Mouse (Mus musculus): ENCODE results near the gene Nme7. TPM values are rescaled to one million over a fixed set of nuclear protein-coding genes. Genes with fewer than 3 reads are reported as not detected.

Nme7 gene
- polyA plus RNA-seq, 1 experiment from 2014 or later = 40.5 TPM

DNA sequence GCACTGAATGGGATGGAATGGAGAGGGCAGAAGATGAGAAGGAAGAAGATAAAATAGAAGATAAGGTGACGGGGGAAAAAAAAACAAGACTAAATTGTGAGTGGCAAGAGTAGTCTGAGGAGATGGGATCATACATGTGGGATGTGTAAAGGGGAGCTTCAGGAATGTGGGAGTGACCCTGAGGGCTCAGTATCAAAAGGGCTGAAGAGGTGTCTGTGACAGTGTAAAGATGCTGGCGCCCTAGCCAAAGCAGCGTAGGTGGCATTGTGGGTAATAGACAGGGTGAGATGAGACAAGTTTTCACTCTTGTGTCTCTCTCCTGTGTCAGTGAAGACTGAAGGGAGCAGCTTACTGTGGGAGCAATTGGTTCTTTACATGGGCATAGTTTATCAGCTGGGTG is 95.7 kb downstream of the Nme7 start:
- no peak overlapping the region for H3K4me3 ChIP-seq (ENCODE audit: low read depth, low read length)
- 0 out of 2 replicates have a peak, but pooled peaks cover 5% of the 10 kb centered on the region for H3K36me3 ChIP-seq (ENCODE audit: control insufficient read depth, insufficient read depth, low read length)
- H3K4me2 ChIP-seq (ENCODE audit: low read depth, low read length, severe bottlenecking) = no peak overlapping the region
- ATAC-seq (replicated peaks; ENCODE audit: low FRiP score) = no peak
- H3K4me1 ChIP-seq (replicated peaks; ENCODE audit: control insufficient read depth, insufficient read depth, low read length) = no peaks in the 10 kb centered on the region; the same call in 1 of the 2 replicates
- no peak overlapping the region for H3K9ac ChIP-seq (ENCODE audit: low read length)
- DNase-seq (ENCODE audit: low spot score) = no peak
- H3K27ac ChIP-seq (ENCODE audit: low read depth, low read length) = no peak overlapping the region
- 96% methylated on average over 3 of the region's 3 CpGs for WGBS
- no peaks in the 10 kb centered on the region; the same call in 1 of the 2 replicates for H3K9me3 ChIP-seq (ENCODE audit: control insufficient read depth, low read length)
- H3K27me3 ChIP-seq (ENCODE audit: control insufficient read depth, insufficient read depth, low read length) = no peaks in the 10 kb centered on the region

DNA sequence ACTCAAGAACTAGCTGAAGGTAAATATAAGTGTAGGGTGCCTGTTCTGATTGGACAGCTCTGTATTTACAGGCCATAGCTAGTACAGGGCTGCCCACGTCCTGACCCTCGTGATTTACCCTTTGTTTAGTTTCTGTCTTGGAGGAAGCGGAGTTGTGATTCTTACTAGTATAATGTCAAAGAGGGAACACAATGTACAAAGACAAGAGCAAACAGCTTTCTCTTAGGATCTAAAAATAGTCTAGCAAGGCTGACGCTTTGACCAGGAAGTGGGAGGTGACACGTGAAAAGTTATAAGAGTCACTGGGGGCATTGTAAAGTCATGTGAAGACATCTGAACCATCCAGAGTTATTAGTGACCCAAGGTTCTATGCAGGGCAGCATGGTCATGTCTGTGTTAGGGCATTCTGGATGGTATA is 101.5 kb downstream of the Nme7 start:
- H3K9ac ChIP-seq (ENCODE audit: low read length) = no peak overlapping the region
- H3K4me1 ChIP-seq (replicated peaks; ENCODE audit: control insufficient read depth, insufficient read depth, low read length) = no peaks in the 10 kb centered on the region; the same call in 1 of the 2 replicates
- no peaks in the 10 kb centered on the region for H3K27me3 ChIP-seq (ENCODE audit: control insufficient read depth, insufficient read depth, low read length)
- no peak overlapping the region for H3K4me3 ChIP-seq (ENCODE audit: low read depth, low read length)
- WGBS = 83% methylated on average over 5 of the region's 5 CpGs
- 0 out of 2 replicates have a peak, but pooled peaks cover 5% of the 10 kb centered on the region for H3K36me3 ChIP-seq (ENCODE audit: control insufficient read depth, insufficient read depth, low read length)
- ATAC-seq (replicated peaks; ENCODE audit: low FRiP score) = no peak
- DNase-seq (ENCODE audit: low spot score) = no peak
- no peaks in the 10 kb centered on the region; the same call in 1 of the 2 replicates for H3K9me3 ChIP-seq (ENCODE audit: control insufficient read depth, low read length)
- H3K27ac ChIP-seq (ENCODE audit: low read depth, low read length) = no peak overlapping the region
- no peak overlapping the region for H3K4me2 ChIP-seq (ENCODE audit: low read depth, low read length, severe bottlenecking)

DNA sequence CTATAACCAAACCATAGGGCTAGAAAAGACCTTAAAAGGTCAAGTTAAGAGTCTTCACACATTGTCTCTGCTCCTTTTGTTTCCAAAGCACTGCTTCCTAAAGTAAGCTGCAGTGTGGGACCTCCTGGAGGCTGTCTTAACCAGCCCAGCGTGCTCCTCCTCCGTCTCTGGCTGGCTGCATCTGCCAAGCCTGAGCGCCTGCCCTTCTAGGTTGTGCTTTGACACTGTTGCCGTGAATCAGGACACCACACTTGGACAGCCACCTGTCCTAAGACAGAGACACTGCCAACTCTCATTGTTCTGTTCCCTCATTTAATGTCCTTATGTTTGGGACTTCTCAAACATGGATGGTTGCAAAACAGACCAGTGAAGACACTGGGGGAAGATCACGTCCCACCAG is 102.6 kb downstream of the Nme7 start:
- Histone ChIP-seq H3K9me3 (ENCODE audit: control insufficient read depth, low read length) (no peaks in the 10 kb centered on the region; the same call in 1 of the 2 replicates), H3K27ac (ENCODE audit: low read depth, low read length) (no peak overlapping the region), H3K4me2 (ENCODE audit: low read depth, low read length, severe bottlenecking) (no peak overlapping the region), H3K4me3 (ENCODE audit: low read depth, low read length) (no peak overlapping the region), H3K36me3 (ENCODE audit: control insufficient read depth, insufficient read depth, low read length) (0 out of 2 replicates have a peak, but pooled peaks cover 5% of the 10 kb centered on the region), H3K9ac (ENCODE audit: low read length) (no peak overlapping the region), H3K27me3 (ENCODE audit: control insufficient read depth, insufficient read depth, low read length) (no peaks in the 10 kb centered on the region), H3K4me1 (replicated peaks; ENCODE audit: control insufficient read depth, insufficient read depth, low read length) (no peaks in the 10 kb centered on the region; the same call in 1 of the 2 replicates)
- WGBS = 54% methylated on average over 5 of the region's 5 CpGs
- ATAC-seq (replicated peaks; ENCODE audit: low FRiP score) = no peak
- no peak for DNase-seq (ENCODE audit: low spot score)

DNA sequence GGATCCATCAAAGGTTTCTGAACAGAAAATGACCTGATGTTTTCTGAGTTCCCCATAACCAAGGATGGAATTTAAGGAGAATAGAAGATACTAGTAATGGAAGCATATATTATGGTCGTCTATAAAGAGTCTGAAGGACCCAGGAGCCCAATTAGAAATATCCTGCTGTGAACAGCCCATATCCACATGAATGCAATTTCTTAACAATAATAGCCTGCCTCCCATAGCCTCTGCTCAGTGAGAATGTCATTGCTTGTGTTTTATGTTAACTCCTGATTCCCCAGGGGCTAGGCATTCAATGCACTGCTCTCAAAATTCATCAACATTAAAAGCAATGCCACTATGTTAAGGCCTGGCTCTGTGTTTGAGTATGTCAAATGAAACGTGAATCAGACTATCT is 104.7 kb downstream of the Nme7 start:
- WGBS = 19% methylated on average over 2 of the region's 2 CpGs
- no peak for DNase-seq (ENCODE audit: low spot score)

DNA sequence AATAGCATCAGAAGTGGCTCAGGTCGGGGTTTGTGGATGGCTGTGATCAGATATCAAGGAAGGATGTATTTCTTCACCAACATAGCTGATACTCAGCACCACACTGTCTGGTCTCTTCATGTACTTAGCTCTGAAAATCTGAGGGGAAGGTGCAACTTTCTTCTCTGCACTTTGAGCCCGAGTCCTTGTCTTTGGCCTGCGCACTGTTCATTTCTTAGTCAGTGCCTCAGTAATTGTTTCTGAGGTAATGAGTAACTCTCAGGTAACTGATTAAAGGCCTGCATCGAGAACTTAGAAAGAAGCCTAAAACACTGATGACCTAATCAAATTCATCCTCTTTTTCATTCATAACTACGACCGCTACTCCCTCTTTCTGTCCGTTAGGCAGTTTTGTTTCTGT is 107.4 kb downstream of the Nme7 start:
- DNase-seq (ENCODE audit: low spot score) (no peak), ATAC-seq (replicated peaks; ENCODE audit: low FRiP score) (no peak)
- Histone ChIP-seq H3K27ac (ENCODE audit: low read depth, low read length) (no peak overlapping the region), H3K27me3 (ENCODE audit: control insufficient read depth, insufficient read depth, low read length) (no peaks in the 10 kb centered on the region), H3K36me3 (ENCODE audit: control insufficient read depth, insufficient read depth, low read length) (no peaks in the 10 kb centered on the region), H3K4me1 (replicated peaks; ENCODE audit: control insufficient read depth, insufficient read depth, low read length) (no peaks in the 10 kb centered on the region; the same call in 1 of the 2 replicates), H3K4me3 (ENCODE audit: low read depth, low read length) (no peak overlapping the region), H3K9me3 (ENCODE audit: control insufficient read depth, low read length) (no peaks in the 10 kb centered on the region), H3K4me2 (ENCODE audit: low read depth, low read length, severe bottlenecking) (no peak overlapping the region), H3K9ac (ENCODE audit: low read length) (no peak overlapping the region)
- WGBS = 89% methylated on average over 7 of the region's 7 CpGs

More for the DNA sequence above, 104.7 kb downstream of the Nme7 start:
- no peak overlapping the region for H3K27ac ChIP-seq (ENCODE audit: low read depth, low read length)
- H3K4me1 ChIP-seq (replicated peaks; ENCODE audit: control insufficient read depth, insufficient read depth, low read length) = no peaks in the 10 kb centered on the region; the same call in 1 of the 2 replicates
- no peak overlapping the region for H3K9ac ChIP-seq (ENCODE audit: low read length)
- H3K4me3 ChIP-seq (ENCODE audit: low read depth, low read length) = no peak overlapping the region
- no peaks in the 10 kb centered on the region for H3K27me3 ChIP-seq (ENCODE audit: control insufficient read depth, insufficient read depth, low read length)
- no peaks in the 10 kb centered on the region for H3K36me3 ChIP-seq (ENCODE audit: control insufficient read depth, insufficient read depth, low read length)
- no peaks in the 10 kb centered on the region for H3K9me3 ChIP-seq (ENCODE audit: control insufficient read depth, low read length)
- no peak overlapping the region for H3K4me2 ChIP-seq (ENCODE audit: low read depth, low read length, severe bottlenecking)
- peak; percentile 44 for ATAC-seq (replicated peaks; ENCODE audit: low FRiP score)

DNA sequence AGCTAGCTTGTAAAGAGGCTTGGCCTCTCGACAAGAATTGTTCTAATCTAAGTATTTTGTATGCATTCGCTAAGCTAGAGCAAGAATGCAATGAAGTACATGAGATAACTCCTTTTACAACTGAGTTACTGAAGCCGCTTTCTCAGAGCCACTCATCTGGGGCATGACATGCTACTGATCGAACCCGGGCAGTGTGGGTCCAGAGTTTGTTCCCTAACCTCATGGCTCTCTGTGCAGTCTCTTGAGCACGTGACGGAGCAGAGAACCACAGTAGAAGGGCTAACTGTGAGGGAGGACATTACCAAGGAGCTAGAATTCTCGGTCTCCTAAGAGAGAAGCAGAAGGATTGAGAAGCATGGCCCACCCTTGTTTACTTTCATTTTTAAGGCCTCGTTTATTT is 109.0 kb downstream of the Nme7 start:
- ATAC-seq (replicated peaks; ENCODE audit: low FRiP score) = no peak
- no peak overlapping the region for H3K4me3 ChIP-seq (ENCODE audit: low read depth, low read length)
- WGBS = 97% methylated on average over 9 of the region's 9 CpGs

DNA sequence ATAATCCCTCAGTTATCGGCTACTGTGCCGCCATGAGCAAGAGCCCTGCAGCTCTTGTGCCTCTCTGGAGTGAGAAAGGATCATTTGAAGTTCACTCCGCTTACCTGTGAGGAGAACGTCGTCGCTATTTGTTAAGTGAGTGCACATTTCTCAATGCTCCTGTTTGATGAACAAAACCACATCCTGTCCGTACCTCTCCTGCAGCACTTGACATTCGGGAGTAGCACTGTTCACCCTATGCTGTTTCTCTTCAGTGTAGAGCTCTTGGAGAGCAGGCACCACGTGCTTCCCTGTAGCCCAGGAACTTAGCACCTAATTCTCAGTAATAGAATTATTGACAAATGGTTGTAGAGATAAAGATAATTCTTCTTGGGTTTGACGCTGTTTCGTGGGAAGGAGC is 109.7 kb downstream of the Nme7 start:
- Histone ChIP-seq H3K9me3 (ENCODE audit: control insufficient read depth, low read length) (no peaks in the 10 kb centered on the region), H3K36me3 (ENCODE audit: control insufficient read depth, insufficient read depth, low read length) (no peaks in the 10 kb centered on the region), H3K27me3 (ENCODE audit: control insufficient read depth, insufficient read depth, low read length) (no peaks in the 10 kb centered on the region), H3K9ac (ENCODE audit: low read length) (no peak overlapping the region), H3K4me2 (ENCODE audit: low read depth, low read length, severe bottlenecking) (no peak overlapping the region), H3K27ac (ENCODE audit: low read depth, low read length) (no peak overlapping the region), H3K4me1 (replicated peaks; ENCODE audit: control insufficient read depth, insufficient read depth, low read length) (no peaks in the 10 kb centered on the region; the same call in 1 of the 2 replicates), H3K4me3 (ENCODE audit: low read depth, low read length) (no peak overlapping the region)
- WGBS = 94% methylated on average over 11 of the region's 11 CpGs
- ATAC-seq (replicated peaks; ENCODE audit: low FRiP score) = no peak
- DNase-seq (ENCODE audit: low spot score) = no peak

More for the DNA sequence above, 109.0 kb downstream of the Nme7 start:
- Histone ChIP-seq H3K27ac (ENCODE audit: low read depth, low read length) (no peak overlapping the region), H3K4me1 (replicated peaks; ENCODE audit: control insufficient read depth, insufficient read depth, low read length) (no peaks in the 10 kb centered on the region; the same call in 1 of the 2 replicates), H3K36me3 (ENCODE audit: control insufficient read depth, insufficient read depth, low read length) (no peaks in the 10 kb centered on the region), H3K4me2 (ENCODE audit: low read depth, low read length, severe bottlenecking) (no peak overlapping the region), H3K9ac (ENCODE audit: low read length) (no peak overlapping the region), H3K9me3 (ENCODE audit: control insufficient read depth, low read length) (no peaks in the 10 kb centered on the region), H3K27me3 (ENCODE audit: control insufficient read depth, insufficient read depth, low read length) (no peaks in the 10 kb centered on the region)
- no peak for DNase-seq (ENCODE audit: low spot score)

DNA sequence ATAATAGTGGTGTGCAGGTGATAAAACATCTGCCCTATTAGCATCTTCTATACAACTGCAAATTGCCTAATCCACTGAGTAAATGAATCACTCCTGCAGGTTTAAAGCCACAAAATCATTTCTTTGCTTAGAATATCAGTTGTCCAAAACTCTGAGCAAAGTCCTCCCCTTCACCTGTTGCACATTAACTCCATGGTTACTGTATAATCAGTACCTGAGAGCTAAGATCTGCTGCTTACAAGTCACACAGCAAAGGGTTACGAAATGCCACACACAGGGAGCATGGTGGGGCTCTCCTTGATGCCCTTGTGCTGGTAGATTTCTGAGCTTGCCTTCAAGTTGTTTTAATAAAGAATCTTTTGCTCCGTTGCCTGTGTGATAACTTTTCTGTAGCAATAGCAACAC is 111.4 kb downstream of the Nme7 start:
- WGBS = 70% methylated on average over 2 of the region's 2 CpGs
- H3K9ac ChIP-seq (ENCODE audit: low read length) = no peak overlapping the region
- H3K4me1 ChIP-seq (replicated peaks; ENCODE audit: control insufficient read depth, insufficient read depth, low read length) = no peaks in the 10 kb centered on the region
- no peak overlapping the region for H3K4me2 ChIP-seq (ENCODE audit: low read depth, low read length, severe bottlenecking)
- no peak overlapping the region for H3K4me3 ChIP-seq (ENCODE audit: low read depth, low read length)
- no peaks in the 10 kb centered on the region for H3K27me3 ChIP-seq (ENCODE audit: control insufficient read depth, insufficient read depth, low read length)
- no peak overlapping the region for H3K27ac ChIP-seq (ENCODE audit: low read depth, low read length)
- ATAC-seq (replicated peaks; ENCODE audit: low FRiP score) (no peak), DNase-seq (ENCODE audit: low spot score) (no peak)
- H3K9me3 ChIP-seq (ENCODE audit: control insufficient read depth, low read length) = no peaks in the 10 kb centered on the region
- H3K36me3 ChIP-seq (ENCODE audit: control insufficient read depth, insufficient read depth, low read length) = no peaks in the 10 kb centered on the region

DNA sequence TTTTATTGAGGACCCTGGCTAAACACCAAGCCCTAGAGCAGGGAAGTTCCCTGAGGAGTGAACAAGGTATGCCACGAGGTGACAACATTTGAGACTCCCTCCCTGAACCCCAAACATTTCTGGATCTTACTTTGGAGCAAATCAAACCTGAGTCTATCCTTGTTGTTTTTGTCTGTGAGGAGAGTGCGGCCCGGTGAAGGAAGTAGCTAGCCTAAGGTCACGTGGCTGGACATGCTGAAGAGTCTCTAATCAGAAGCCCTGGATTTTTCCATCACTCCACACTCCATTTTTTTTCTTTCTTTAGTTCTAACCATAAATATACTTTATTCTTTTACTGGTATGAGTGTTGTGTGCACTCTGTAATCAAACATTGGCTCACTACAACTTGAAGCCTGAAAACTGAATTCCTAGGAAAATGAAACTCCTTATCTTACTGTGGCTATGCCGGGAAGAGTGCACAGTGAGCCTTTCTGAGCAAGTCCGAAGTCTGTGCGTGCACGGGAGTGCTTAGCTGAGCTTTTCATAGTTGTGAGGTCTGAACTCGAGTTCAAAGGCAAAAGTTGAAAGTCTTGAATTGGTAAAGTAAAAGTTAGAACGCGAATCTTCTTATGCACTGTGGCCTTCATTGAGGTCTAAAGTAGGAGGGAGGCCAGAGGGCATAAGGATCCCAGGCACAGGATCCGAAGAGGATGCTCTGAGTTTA is 112.9 kb downstream of the Nme7 start:
- H3K4me2 ChIP-seq (ENCODE audit: low read depth, low read length, severe bottlenecking) = no peak overlapping the region
- ATAC-seq (replicated peaks; ENCODE audit: low FRiP score) (no peak), DNase-seq (ENCODE audit: low spot score) (no peak)
- H3K4me1 ChIP-seq (replicated peaks; ENCODE audit: control insufficient read depth, insufficient read depth, low read length) = no peaks in the 10 kb centered on the region
- H3K9me3 ChIP-seq (ENCODE audit: control insufficient read depth, low read length) = no peaks in the 10 kb centered on the region
- H3K27ac ChIP-seq (ENCODE audit: low read depth, low read length) = no peak overlapping the region
- no peaks in the 10 kb centered on the region for H3K27me3 ChIP-seq (ENCODE audit: control insufficient read depth, insufficient read depth, low read length)
- no peak overlapping the region for H3K4me3 ChIP-seq (ENCODE audit: low read depth, low read length)
- H3K9ac ChIP-seq (ENCODE audit: low read length) = no peak overlapping the region
- H3K36me3 ChIP-seq (ENCODE audit: control insufficient read depth, insufficient read depth, low read length) = no peaks in the 10 kb centered on the region
- 86% methylated on average over 12 of the region's 12 CpGs for WGBS
